Mouse (Mus musculus) T-helper 1 cell (primary cell): ENCODE data around the gene Rnf215.
"Not testable (repeated sequence)": the region's sequence is repeated elsewhere in the genome, so short reads cannot be mapped to it uniquely, and the experiment has no call there.

ENCODE experiments used
- in situ Hi-C: fragments of 300-600 bp; cut with MboI, MseI; formaldehyde crosslinking; loops from one replicate; pipeline ENCODE4 v1.15.1; 2025; ENCODE audit warnings: high pct_unique_total_duplicates

Gene Rnf215

GRCm38 (mm10) chr11:4113496-4113895, 21.5 kb upstream of the Rnf215 start:
- in situ Hi-C loops: no loop called here

GRCm38 (mm10) chr11:4113970-4114369, 21.0 kb upstream of the Rnf215 start:
- in situ Hi-C loops: no loop called here

DNA sequence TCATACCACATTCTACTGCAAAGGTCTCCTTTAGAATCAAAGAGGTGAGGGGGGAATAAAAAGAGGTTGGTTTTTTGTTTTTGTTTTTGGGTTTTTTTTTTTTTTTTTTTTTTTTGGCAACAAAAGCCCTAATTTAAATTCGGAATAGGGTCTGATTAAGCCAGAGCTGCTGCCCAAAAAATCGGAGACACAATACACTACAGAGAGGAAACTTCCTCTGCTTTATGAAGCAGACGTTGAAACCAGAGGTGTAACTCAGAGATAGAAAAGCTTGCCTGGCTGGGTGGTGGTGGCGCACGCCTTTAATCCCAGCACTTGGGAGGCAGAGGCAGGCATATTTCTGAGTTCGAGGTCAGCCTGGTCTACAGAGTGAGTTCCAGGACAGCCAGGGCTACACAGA, 20.5 kb upstream of the Rnf215 start:
- in situ Hi-C loops: not testable (repeated sequence)

- in situ Hi-C loops: no loop called here
These were observed 19.6 kb upstream of the Rnf215 start for GRCm38 (mm10) chr11:4115407-4115806.

DNA sequence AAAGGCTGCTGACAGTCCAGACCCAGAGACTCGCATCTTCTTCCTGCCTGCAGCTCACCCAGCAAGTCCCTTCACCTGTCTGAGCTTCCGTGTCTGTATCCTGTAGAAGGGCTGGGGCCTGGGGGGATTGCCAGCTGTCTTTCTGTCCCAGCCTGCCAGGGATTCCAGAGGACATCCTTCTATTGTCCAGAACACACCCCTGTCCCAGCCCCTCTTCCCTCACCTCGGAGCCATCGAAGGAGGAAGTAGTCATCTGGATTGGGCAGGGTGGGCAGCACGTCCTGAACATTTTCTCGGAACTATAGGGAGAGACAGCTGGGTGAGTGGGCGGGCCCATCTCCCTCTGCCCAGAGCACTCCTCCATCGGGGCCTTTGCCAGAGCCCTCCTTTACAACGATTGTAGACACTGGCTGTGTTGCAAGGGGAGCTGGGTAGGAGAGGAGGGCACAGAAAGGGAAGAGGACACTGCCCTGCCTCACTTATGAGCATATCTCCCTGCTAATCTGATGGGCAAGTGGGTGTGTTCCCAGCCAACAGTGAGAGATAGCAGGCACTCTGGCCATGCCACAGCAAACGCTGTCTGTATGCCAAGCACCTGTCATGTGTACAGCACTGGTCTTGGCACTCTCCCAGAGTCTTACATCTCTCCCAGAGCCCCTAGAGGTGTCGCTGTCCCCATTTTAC, 18.4 kb upstream of the Rnf215 start:
- in situ Hi-C loops: no loop called here

DNA sequence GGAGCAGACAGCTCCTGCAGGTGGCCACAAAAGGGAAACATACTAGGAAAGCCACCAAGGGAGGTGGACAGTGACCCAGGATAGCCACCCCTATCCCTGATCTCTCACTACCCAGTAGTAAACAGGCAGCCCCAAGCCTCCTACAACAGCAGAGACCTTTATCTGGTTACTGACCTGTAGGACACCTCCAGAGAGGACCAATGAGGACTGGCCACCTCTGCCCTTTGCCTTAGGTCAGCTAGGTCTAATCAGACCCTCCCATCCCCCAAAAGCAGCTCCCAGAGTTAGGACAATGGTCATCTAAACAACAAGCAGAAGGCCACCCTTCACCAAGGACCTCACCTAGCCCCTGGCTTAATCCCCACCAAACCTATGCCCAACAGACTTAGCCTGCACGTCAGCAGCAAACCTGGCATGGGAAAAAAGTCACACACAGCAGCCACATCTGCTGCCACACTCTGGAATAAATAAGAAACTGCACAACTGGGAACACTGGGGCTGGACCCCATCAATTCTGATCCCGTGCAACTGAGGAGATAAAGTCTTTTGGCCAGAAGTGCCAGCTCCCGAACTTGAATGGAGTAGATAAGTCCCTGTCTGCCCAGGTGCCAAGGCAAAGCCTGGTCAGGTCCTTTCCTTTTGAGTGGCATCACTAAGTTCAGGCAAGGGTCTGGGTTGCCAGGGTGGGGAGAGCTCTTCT, 17.5 kb upstream of the Rnf215 start:
- in situ Hi-C loops: no loop called here

DNA sequence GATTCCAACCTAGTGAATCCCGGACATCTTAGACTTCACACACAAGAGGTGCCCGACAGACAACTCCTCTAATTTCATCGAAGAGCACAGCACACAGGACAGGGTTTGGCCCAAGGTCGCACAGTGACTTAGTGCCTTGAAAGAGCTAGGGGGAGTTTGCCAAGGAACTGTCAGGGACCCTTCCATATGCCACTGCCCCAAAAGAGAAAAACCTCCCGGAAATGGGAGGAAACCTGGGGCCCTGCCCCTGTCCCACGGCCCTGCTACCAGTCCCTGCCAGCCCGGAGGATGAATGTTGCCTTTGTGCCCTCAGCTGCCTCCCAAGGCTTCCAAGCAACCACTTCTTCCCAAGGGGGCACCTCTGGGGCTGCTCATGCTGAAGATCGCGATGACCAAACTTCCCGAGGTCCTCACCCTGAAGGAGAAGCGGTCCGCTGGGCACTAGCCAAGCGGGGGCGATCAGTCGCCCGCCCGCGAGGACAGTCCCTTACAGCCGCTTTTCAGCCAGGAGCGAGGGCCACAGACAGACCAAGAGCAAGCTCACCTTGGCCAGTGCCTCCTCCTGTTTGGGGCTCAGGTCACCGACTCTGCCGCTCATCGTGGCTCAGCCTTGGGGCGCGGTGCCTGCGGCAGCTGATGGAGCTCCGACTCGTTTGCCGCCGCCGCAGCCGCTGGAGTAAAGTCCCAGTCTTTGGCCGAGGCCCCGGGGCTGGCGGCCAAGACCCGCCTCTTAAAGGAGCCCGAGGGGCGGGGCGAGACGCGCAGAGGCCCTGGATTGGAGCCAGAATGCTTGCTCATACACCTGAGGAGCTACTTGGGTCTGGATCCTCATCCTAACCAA, 16.7 kb upstream of the Rnf215 start:
- in situ Hi-C loops: no loop called here

- in situ Hi-C loops: no loop called here
These were observed 15.4 kb upstream of the Rnf215 start for GRCm38 (mm10) chr11:4119635-4120034.

GRCm38 (mm10) chr11:4121691-4122090, 13.3 kb upstream of the Rnf215 start:
- in situ Hi-C loops: no loop called here

DNA sequence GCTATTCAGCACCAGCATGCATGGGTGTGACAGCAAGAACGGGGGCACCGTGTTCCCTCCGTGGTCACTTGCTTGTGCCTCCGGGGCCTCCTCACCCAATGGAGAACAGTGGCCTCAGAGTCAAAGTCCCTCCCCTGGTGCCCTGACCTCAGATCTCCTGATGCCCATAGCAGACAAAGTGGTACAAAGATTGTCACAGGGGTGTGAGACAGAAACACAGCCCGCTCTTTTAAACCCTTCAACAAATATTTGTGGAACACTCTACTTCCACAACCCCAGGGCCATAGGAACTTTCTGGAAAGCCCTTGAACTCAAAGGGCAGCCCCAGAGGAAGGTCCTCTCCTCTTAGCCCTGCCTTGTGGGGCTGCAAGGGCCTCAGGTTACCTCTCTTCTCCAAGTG, 12.8 kb upstream of the Rnf215 start:
- in situ Hi-C loops: no loop called here

DNA sequence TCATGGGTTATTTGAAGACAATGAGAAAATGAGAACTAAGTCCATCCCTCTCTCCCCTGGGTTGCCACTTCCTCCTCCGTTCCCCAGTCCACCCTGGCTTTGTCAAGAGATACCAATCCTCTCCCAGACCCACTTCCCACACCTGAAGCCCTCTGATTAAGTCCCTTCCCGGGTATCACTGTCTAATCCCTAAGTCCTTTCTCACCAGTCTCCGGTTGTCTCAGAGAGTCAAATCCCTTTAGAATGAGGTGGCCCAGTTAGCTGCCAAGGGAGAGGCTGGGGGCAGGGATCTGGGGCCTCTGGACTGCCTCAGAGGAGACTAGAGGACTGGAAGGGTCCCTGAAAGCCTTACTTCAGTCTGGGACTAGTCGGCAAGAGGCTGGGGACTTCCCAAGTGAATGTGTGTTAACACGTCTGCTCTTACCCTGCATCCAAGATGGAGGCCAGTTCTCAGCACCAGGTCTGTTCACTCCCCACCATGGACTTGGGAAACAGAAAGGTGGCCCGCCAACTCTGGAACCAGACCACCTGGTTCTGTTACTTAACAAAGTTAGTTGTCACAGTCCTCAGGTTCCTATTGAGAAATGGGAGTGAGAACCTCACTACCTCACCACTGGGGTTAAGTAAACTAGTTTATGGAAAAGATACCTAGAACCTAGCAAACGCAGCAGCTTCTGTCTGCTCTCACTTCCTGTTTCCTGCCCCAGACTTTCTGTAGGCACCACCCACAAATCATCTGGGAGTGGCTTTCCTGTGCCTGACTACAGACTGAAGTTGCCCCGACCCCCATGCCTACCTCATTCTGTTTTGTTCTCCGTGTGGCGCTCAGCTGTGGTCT, 12.0 kb upstream of the Rnf215 start, which contains the start of gene Sec14l2:
Gene Sec14l2 (minus strand): TSS at position 674 of the 838 bp plus-strand sequence.
- in situ Hi-C loops: no loop called here

DNA sequence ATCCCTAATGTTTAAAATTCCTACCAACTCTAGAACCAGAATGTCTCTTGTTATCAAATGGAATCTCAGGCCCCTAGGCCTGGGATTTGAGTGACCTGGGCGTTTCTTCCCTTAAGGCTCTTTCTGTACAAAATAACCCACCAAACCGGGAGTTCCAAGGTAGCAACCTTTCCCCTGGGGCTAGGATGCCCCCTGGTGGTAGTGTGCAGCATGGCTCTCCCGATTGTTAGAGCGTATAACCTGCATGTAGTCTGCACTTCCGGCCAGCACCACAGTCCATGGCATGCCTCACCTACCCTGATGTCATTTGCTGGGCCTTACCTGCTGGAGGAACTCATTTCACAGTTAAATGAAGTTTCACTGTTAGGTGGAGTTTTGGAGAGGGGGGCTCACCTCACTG, 11.1 kb upstream of the Rnf215 start:
- in situ Hi-C loops: no loop called here

DNA sequence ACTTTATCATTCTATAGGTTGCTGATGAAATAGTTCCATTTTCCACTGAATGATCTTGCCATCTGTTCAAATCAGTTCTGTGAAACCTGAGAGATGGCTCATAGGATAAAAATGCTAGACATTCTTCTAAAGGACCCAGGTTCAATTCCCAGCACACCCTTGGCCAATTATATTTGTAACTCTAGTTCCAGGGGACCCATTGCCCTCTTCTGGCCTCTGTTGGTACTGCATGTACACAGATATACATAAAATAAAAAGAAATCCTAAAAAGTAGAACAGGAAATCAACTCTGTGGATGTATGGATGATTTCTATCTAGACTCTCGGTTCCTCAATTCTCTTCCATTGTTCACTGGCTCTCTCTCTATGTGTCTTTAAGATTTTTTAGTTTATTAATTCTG, 7.9 kb upstream of the Rnf215 start:
- in situ Hi-C loops: no loop called here

GRCm38 (mm10) chr11:4128461-4128860, 6.5 kb upstream of the Rnf215 start:
- in situ Hi-C loops: not testable (repeated sequence)

DNA sequence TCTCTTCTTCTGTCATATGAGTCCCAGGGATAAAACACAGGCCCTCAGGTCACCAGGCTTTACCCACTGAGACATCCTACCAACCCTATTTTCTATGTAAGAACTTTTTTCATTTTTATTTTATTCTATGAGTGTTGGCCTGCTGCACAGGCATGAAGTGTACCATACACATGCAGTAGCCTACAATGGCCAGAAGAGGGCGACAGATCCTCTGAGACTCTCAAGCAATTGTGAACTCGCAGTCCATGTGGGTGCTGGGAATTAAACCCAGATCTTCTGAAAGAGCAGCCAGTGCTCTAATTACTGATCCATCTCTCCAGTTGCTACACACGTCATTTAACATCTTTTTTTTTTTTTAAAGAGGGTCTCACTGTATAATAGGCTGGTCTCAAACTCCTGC, 1.6 kb upstream of the Rnf215 start:
- in situ Hi-C loops: loop anchor here (5.0 kb wide), 1 partner anchor 81 kb away; no protein-coding TSS in a partner anchor

DNA sequence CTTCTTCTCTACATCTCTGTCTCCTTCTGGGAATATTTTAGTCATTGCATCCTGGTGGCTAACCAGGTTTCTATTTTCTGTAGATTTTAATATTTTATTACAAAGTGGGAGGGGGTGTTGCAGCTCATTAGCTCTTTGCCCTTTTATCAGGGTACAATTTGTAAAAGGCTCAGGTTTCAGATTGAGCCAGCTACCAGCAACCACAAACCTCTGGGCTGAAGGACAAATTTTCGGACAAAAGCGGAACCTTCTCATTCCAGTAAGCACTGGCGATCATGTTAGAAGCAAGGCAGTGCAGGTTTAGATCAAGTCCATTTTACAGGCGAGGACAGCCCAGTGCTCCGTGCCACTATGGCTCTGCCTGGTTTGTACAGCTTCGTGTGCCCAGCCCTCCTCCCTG, 602 bp upstream of the Rnf215 start:
- in situ Hi-C loops: loop anchor here (5.0 kb wide), 1 partner anchor 82 kb away; no protein-coding TSS in a partner anchor

DNA sequence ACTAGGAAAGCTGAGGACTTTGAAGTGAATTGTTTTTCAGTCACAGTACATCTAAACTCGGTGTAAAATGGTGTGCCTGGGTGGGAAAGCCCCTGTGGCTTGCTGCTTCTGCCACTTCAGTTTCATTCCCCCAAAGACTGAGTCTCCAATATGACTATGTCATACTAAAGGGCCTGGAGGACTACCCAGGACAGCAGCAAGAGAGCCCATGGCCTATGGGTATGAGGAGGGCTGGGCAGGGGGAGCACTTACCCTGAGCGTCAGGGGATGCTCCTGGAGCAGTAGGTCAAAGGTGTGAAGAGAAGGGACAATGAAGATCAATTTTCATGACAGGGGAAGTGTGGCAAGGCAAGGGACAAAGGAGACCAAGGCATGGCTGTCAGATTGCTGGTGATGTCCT, 4.0 kb downstream of the Rnf215 start:
- in situ Hi-C loops: no loop called here

DNA sequence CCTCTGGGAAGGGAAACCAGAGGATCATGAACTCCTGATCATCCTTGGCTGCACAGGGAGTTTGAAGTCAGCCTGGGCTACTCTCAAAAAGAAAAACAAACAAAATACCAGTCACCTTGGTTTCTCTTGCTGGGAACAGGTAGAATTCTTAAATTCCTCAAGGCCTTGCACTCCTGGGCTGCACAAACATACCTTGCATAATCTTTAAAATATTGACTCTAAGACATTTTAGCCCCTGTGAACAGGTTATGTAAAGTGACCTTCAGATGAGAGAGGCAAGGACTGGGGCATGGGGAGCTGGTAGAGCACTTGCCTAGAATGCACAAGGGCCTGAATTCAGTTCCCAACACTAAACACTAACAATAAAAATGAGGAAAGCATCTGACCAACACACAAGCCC, 6.5 kb downstream of the Rnf215 start:
- in situ Hi-C loops: no loop called here

GRCm38 (mm10) chr11:4142352-4142751, 7.3 kb downstream of the Rnf215 start:
- in situ Hi-C loops: no loop called here

DNA sequence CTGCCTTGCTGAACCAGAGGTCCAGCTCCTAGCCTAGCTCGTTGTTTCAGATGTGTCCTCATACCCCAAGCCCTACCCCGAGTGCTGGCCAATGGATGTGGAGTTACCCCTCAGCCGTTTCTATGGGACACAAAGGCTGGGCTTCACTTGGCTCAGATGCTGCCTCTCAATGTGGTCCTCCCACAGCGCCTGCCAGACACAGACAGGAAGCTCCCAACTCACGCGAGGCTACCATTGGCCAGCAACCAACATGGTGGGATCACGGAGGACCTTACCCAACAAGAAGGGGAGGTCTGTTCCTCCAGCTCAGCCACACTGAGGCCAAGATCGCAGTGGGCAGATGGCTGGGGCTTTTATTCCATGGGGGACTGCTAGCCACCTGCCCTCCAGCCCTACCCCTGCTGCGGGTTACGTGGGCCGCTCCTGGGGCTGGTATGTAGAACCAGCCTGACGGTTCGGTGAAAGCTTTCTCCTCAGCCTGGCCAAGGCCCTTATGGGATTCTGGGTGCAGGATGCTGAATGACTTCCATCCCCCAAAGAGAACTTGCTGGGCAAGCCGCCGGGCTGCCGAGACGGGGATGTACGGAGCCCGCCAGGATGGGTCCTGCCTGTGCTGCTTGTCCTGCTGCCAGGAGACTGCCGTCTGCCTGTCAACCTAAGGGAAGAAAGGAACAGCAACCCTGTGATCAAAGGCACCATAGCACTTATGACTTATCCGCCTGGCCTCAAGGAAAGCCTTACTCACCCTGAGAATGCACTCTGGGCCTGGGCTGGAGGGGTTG, 8.5 kb downstream of the Rnf215 start:
- in situ Hi-C loops: no loop called here

- in situ Hi-C loops: no loop called here
These were observed 11.4 kb downstream of the Rnf215 start for GRCm38 (mm10) chr11:4146381-4146780.
